9 mouse cellular contexts compared by ENCODE assay signal in genomic region chr3:55248508-55248907, GRCm38 (mm10). TPM values are rescaled to one million over a fixed set of nuclear protein-coding genes. Genes with fewer than 3 reads are reported as not detected.
DNase-seq lines count a peak whose midpoint lies in the region; ATAC-seq and TF ChIP-seq lines count a peak whose summit lies in the region.
"Had no signal": no experiment of that assay in that cellular context is flagged by ENCODE, and none has a peak within 500 bp of the region (broad histone marks: within the 10 kb centered on the region; RNA-seq: fewer than 3 reads in every experiment).

No protein-coding gene starts in this region.

- no peak overlapping the region for H3K9ac ChIP-seq in neural tube, embryonic 13.5 days
- H3K9ac ChIP-seq in forebrain, postnatal 0 days = no peak overlapping the region
- H3K9ac ChIP-seq in midbrain, postnatal 0 days (replicated peaks; ENCODE audit: low read length, poor library complexity, severe bottlenecking) = no peak overlapping the region

- H3K27ac ChIP-seq in neural tube, embryonic 13.5 days (replicated peaks) = no peak overlapping the region
- no peak overlapping the region for H3K27ac ChIP-seq in forebrain, postnatal 0 days (ENCODE audit: low read depth, low read length)
- H3K27ac ChIP-seq in midbrain, postnatal 0 days (ENCODE audit: low read depth, low read length) = no peak overlapping the region

- H3K4me1 ChIP-seq in neural tube, embryonic 13.5 days (replicated peaks) = peaks cover 66% of the 10 kb centered on the region
- peaks cover 27% of the 10 kb centered on the region for H3K4me1 ChIP-seq in forebrain, postnatal 0 days (ENCODE audit: insufficient read depth)
- H3K4me1 ChIP-seq in midbrain, postnatal 0 days (ENCODE audit: insufficient read depth, low read length) = peaks cover 11% of the 10 kb centered on the region; the same call in 1 of the 2 replicates

- no peak overlapping the region for H3K4me2 ChIP-seq in neural tube, embryonic 13.5 days
- no peak overlapping the region for H3K4me2 ChIP-seq in forebrain, postnatal 0 days (ENCODE audit: low read depth)
- H3K4me2 ChIP-seq in midbrain, postnatal 0 days (ENCODE audit: low read depth, low read length, poor library complexity, severe bottlenecking) = no peak overlapping the region

- peaks cover 38% of the 10 kb centered on the region for H3K36me3 ChIP-seq in neural tube, embryonic 13.5 days
- peaks cover 31% of the 10 kb centered on the region for H3K36me3 ChIP-seq in forebrain, postnatal 0 days (ENCODE audit: insufficient read depth)
- H3K36me3 ChIP-seq in midbrain, postnatal 0 days (ENCODE audit: insufficient read depth, low read length) = peaks cover 15% of the 10 kb centered on the region; the same call in 1 of the 2 replicates

- H3K4me3 ChIP-seq in neural tube, embryonic 13.5 days = no peak overlapping the region
- no peak overlapping the region for H3K4me3 ChIP-seq in forebrain, postnatal 0 days (ENCODE audit: low read depth, low read length)
- H3K4me3 ChIP-seq in midbrain, postnatal 0 days (ENCODE audit: low read depth, low read length) = no peak overlapping the region

- 65% methylated on average over 6 of the region's 6 CpGs for WGBS in neural tube, embryonic 13.5 days
- 22% methylated on average over 6 of the region's 6 CpGs for WGBS in forebrain, postnatal 0 days
- 66% methylated on average over 6 of the region's 6 CpGs for WGBS in midbrain, postnatal 0 days

- DNase-seq in gastrocnemius, postnatal 14 days = peak; percentile 35
- DNase-seq in gastrocnemius, postnatal 25 days = no peak
- DNase-seq in neural tube, embryonic 10.5 days (ENCODE audit: extremely low spot score, low spot score) = no peak
- DNase-seq in forebrain, postnatal 0 days = peak; percentile 72
- DNase-seq in midbrain, postnatal 0 days (ENCODE audit: low spot score) = peak; percentile 93
- no peak for DNase-seq in right cerebral cortex, postnatal 25 days
- DNase-seq: thymus, postnatal 36 days had no signal

- intact Hi-C loops in gastrocnemius, postnatal 14 days (cut with DNase I; ENCODE audit: low total_unique reads) = no loop called here

- no peaks in the 10 kb centered on the region for H3K27me3 ChIP-seq in neural tube, embryonic 13.5 days
- no peaks in the 10 kb centered on the region for H3K27me3 ChIP-seq in forebrain, postnatal 0 days (ENCODE audit: insufficient read depth, low read length)
- H3K27me3 ChIP-seq in midbrain, postnatal 0 days (ENCODE audit: insufficient read depth, low read length) = no peaks in the 10 kb centered on the region

- 0 out of 2 replicates have a peak, but pooled peaks cover 4% of the 10 kb centered on the region for H3K9me3 ChIP-seq in neural tube, embryonic 13.5 days
- no peaks in the 10 kb centered on the region for H3K9me3 ChIP-seq in forebrain, postnatal 0 days (ENCODE audit: low read length)
- H3K9me3 ChIP-seq in midbrain, postnatal 0 days (ENCODE audit: low read length) = no peaks in the 10 kb centered on the region

- no peak for TF ChIP-seq CTCF in forebrain, postnatal 0 days (IDR thresholded peaks at IDR 0.05; ENCODE audit: low read depth)
- TF ChIP-seq CTCF in midbrain, postnatal 0 days (IDR thresholded peaks at IDR 0.05) = no peak

- peak; percentile 68; the same call in 1 of the 2 replicates for ATAC-seq in neural tube, embryonic 13.5 days (ENCODE audit: low read depth)
- peak; percentile 81 for ATAC-seq in forebrain, postnatal 0 days
- ATAC-seq in midbrain, postnatal 0 days (ENCODE audit: low FRiP score) = peak; percentile 83
- ATAC-seq in monocyte, adult 5-6 weeks (replicated peaks; ENCODE audit: insufficient number of reproducible peaks, low FRiP score, low TSS enrichment, poor library complexity, severe bottlenecking) = no peak

RNA-seq across cellular contexts. Expression of gene Dclk1, which starts 6.3 kb away (rescaled TPM):
- 10 to 100 TPM in 1 of 2 experiments, 1 to 10 TPM in 1; 9.2 to 11.1 TPM for total RNA-seq in gastrocnemius, postnatal 14 days (2021)
- total RNA-seq in gastrocnemius, postnatal 25 days (2021) = 1 to 10 TPM; 6.3 to 9.1 TPM
- 190 and 226 TPM in 2 replicates for polyA plus RNA-seq in neural tube, embryonic 13.5 days (2015; fragmentation: Nextera tagmentation; extraction: Ambion mirVana)
- total RNA-seq in forebrain, postnatal 0 days (2014; rRNA removed) = 311 and 347 TPM in 2 replicates
- polyA plus RNA-seq in forebrain, postnatal 0 days (2015; fragmentation: Nextera tagmentation; extraction: Ambion mirVana) = 143 and 219 TPM in 2 replicates
- total RNA-seq in midbrain, postnatal 0 days (2014; rRNA removed) = 307 and 371 TPM in 2 replicates
- polyA plus RNA-seq in midbrain, postnatal 0 days (2015; fragmentation: Nextera tagmentation; extraction: Ambion mirVana) = 206 and 219 TPM in 2 replicates
- not detected in 3 replicates for total RNA-seq in monocyte, adult 5-6 weeks (2017)

Comparison
In these comparisons a context has a peak if more than half of its experiments do, and no peak if none do; other contexts are left out.
1. DNase-seq: peak in gastrocnemius, postnatal 14 days (single experiment), forebrain, postnatal 0 days (single experiment) and midbrain, postnatal 0 days (single experiment); none in gastrocnemius, postnatal 25 days (single experiment), neural tube, embryonic 10.5 days (single experiment) and right cerebral cortex, postnatal 25 days (single experiment).
2. RNA of gene Dclk1, which starts 6.3 kb away (total RNA-seq): 311 to 347 TPM in forebrain, postnatal 0 days and 307 to 371 TPM in midbrain, postnatal 0 days; 9.2 to 11.1 TPM in gastrocnemius, postnatal 14 days, 6.3 to 9.1 TPM in gastrocnemius, postnatal 25 days and not detected in monocyte, adult 5-6 weeks; every median in the first group is over 10 times any median in the second.